Mouse (Mus musculus) adrenal gland, postnatal 0 days (tissue): ENCODE measurements around the gene Bglap. TPM values are rescaled to one million over a fixed set of nuclear protein-coding genes. Genes with fewer than 3 reads are reported as not detected.

ENCODE experiments used
- polyA plus RNA-seq: library from polyadenylated mRNA; unstranded; fragments of >200 nt; fragmentation: Nextera tagmentation; extraction: Ambion mirVana; gene quantifications from 2 replicates; pipeline ENCODE4 v1.2.1, GENCODE M21; 2015

Gene Bglap
- 0.59 and 0.93 TPM in 2 replicates for polyA plus RNA-seq

DNA sequence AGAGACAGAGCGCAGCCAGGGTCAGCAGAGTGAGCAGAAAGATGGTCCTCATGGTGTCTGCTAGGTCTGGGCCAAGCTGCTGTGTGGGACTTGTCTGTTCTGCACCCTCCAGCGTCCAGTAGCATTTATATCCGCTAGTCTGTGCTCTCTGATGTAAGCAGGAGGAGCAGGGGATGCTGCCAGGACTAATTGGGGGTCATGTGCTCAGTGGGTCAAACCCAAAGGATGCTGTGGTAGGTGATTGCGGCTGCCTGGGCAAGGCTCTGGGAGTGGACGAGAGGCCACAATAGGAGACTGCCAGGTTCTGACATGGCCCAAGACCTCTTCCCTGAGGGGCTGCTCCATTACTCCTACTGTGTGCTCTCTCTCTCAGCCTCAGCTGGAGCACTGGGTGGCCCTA, at the start of gene Bglap:
Gene Bglap (minus strand): TSS at position 101 of the 400 bp plus-strand sequence.

GRCm38 (mm10) chr3:88424605-88425329, 40.5 kb upstream of the Bglap start, which contains the start of gene Slc25a44:
Gene Slc25a44, minus strand, starts transcription at chr3:88425139.

GRCm38 (mm10) chr3:88409741-88410644, 25.7 kb upstream of the Bglap start, which contains the start of gene Pmf1:
Gene Pmf1, minus strand, starts transcription at chr3:88410331.

GRCm38 (mm10) chr3:88378599-88378998, 5.7 kb downstream of the Bglap start, which contains the start of gene Bglap2:
Gene Bglap2, minus strand, starts transcription at chr3:88378699.

DNA sequence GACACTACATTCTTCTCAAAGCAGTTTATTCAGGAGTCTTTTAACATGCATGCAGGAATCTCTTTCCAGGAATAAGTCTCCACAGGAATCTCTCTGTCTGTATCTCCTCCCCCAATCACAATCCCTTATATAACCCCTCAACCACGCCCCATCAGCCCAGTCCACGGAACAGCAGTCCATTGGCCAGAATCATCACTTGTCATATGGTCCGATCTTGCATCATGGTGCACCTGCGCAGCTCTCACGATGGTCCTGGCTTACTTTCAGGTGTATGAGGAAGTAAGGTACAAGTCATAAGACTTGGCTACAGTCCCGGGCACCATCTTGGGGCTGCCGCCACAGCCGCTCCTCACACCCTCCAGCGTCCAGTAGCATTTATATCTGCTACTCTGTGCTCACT, 11.6 kb downstream of the Bglap start, which contains the start of gene Bglap3:
Gene Bglap3 (minus strand): TSS at position 101 of the 400 bp plus-strand sequence.

GRCm38 (mm10) chr3:88364337-88364736, 19.9 kb downstream of the Bglap start, which contains the start of gene Paqr6:
Gene Paqr6, plus strand, starts transcription at chr3:88364584.

GRCm38 (mm10) chr3:88336058-88337013, 47.9 kb downstream of the Bglap start, which contains the start of the genes Tmem79 and Smg5:
Gene Tmem79, minus strand, starts transcription at chr3:88336148.
Gene Smg5, plus strand, starts transcription at chr3:88336260.

Other genes with a start within 250 kb of the Bglap start
- gene Mef2d, start 242.1 kb downstream of the Bglap start, polyA plus RNA-seq: 16.6 and 22.4 TPM in 2 replicates
- 0.44 and 0.46 TPM in 2 replicates for gene Rhbg, start 129.8 kb downstream of the Bglap start, polyA plus RNA-seq
- gene Gm38392, start 97.3 kb downstream of the Bglap start, polyA plus RNA-seq: 0.19 and 0.44 TPM in 2 replicates
- 28.9 and 48.6 TPM in 2 replicates for gene Tsacc, start 87.5 kb downstream of the Bglap start, polyA plus RNA-seq
- gene Cct3, start 87.3 kb downstream of the Bglap start, polyA plus RNA-seq: 229 and 265 TPM in 2 replicates
- 174 and 296 TPM in 2 replicates for gene Glmp, start 59.4 kb downstream of the Bglap start, polyA plus RNA-seq
- gene Tmem79, start 48.3 kb downstream of the Bglap start, polyA plus RNA-seq: 2.1 and 2.2 TPM in 2 replicates
- gene Smg5, start 48.2 kb downstream of the Bglap start, polyA plus RNA-seq: 15.7 and 22.3 TPM in 2 replicates
- 24.2 and 53.0 TPM in 2 replicates for gene Paqr6, start 19.9 kb downstream of the Bglap start, polyA plus RNA-seq
- gene Bglap3, start 11.7 kb downstream of the Bglap start, polyA plus RNA-seq: 0.55 TPM in 1 of 2 replicates, not detected in the other
- gene Bglap2, start 5.8 kb downstream of the Bglap start, polyA plus RNA-seq: not detected in 2 replicates
- 46.1 and 61.3 TPM in 2 replicates for gene Pmf1, start 25.9 kb upstream of the Bglap start, polyA plus RNA-seq
- 12.5 and 15.6 TPM in 2 replicates for gene Slc25a44, start 40.7 kb upstream of the Bglap start, polyA plus RNA-seq
- 4.1 and 5.2 TPM in 2 replicates for gene Sema4a, start 76.7 kb upstream of the Bglap start, polyA plus RNA-seq
- 128 and 130 TPM in 2 replicates for gene Lmna, start 125.5 kb upstream of the Bglap start, polyA plus RNA-seq
- gene Mex3a, start 147.9 kb upstream of the Bglap start, polyA plus RNA-seq: 2.7 and 3.6 TPM in 2 replicates
- gene Rab25, start 163.8 kb upstream of the Bglap start, polyA plus RNA-seq: 0.58 and 0.88 TPM in 2 replicates
- gene Lamtor2, start 168.6 kb upstream of the Bglap start, polyA plus RNA-seq: 141 and 169 TPM in 2 replicates
- 19.2 and 23.5 TPM in 2 replicates for gene Ubqln4, start 169.3 kb upstream of the Bglap start, polyA plus RNA-seq
- gene Ssr2, start 191.4 kb upstream of the Bglap start, polyA plus RNA-seq: 269 and 288 TPM in 2 replicates
- 33.7 and 39.2 TPM in 2 replicates for gene Arhgef2, start 221.5 kb upstream of the Bglap start, polyA plus RNA-seq